Mouse (Mus musculus): ENCODE measurements at regions not wholly inside any gene's neighbourhood (a gene's known extent, or its start where the extent isn't known, plus 50 kb on each side); places are given as distances from the start of the nearest gene placed in this dataset.

GRCm38 (mm10) chr14:48800100-48800449 lies 126.5 kb upstream of the Otx2 start:
- TF ChIP-seq CTCF (IDR thresholded peaks at IDR 0.05; ENCODE audit: low read depth, low read length) (no peak), GATA1 (IDR thresholded peaks at IDR 0.05; ENCODE audit: borderline replicate concordance, low read length) (no peak), TAL1 (conservative IDR thresholded peaks at IDR 0.05; ENCODE audit: low read depth, low read length) (no peak), POLR2AphosphoS5 (IDR thresholded peaks at IDR 0.05; ENCODE audit: insufficient replicate concordance, low read depth, low read length) (no peak)
